Mouse (Mus musculus) MEL (cell line): Measurements from ENCODE around the gene Smyd3.

Source experiments
- CTCF ChIP-seq, 3 experiments: IDR thresholded peaks in 2 of 3; conservative IDR thresholded peaks in 1 of 3; 2 replicates each; pipeline ENCODE4 v1.5.1; 2011 to 2012; ENCODE audit warnings: low read length in 3 of 3, low read depth in 2 of 3, mild to moderate bottlenecking in 2 of 3, improper control_type of control experiment in 1 of 3, inconsistent platforms in 1 of 3, mixed read lengths in 1 of 3, moderate library complexity in 1 of 3; ENCODE audit not compliant: control insufficient read depth in 1 of 3, insufficient read depth in 1 of 3, poor library complexity in 1 of 3, severe bottlenecking in 1 of 3
- EP300 ChIP-seq, 2 experiments: IDR thresholded peaks; 2 replicates each; pipeline ENCODE4 v1.6.1; 2011; ENCODE audit warnings: improper control_type of control experiment in 2 of 2, low read length in 2 of 2, low read depth in 1 of 2, mild to moderate bottlenecking in 1 of 2
- ETS1 ChIP-seq: IDR thresholded peaks from 2 replicates; pipeline ENCODE4 v1.6.1; 2012; ENCODE audit warnings: low read depth, mild to moderate bottlenecking, inconsistent platforms, low read length, improper control_type of control experiment, moderate library complexity
- GATA1 ChIP-seq: IDR thresholded peaks from 2 replicates; pipeline ENCODE4 v1.6.1; 2011; ENCODE audit warnings: low read depth, low read length, improper control_type of control experiment
- POLR2AphosphoS2 ChIP-seq: IDR thresholded peaks from 2 replicates; pipeline ENCODE4 v1.6.1; 2011; ENCODE audit warnings: low read length, improper control_type of control experiment
- TCF12 ChIP-seq: IDR thresholded peaks from 2 replicates; pipeline ENCODE4 v1.6.1; 2014; ENCODE audit warnings: low read depth, mild to moderate bottlenecking, inconsistent platforms, low read length, improper control_type of control experiment, moderate library complexity
- ZC3H11A ChIP-seq: IDR thresholded peaks from 2 replicates; pipeline ENCODE4 v1.6.1; 2012; ENCODE audit warnings: low read depth, mild to moderate bottlenecking, inconsistent platforms, low read length, improper control_type of control experiment
- ZKSCAN1 ChIP-seq: IDR thresholded peaks from 2 replicates; pipeline ENCODE4 v1.6.1; 2012; ENCODE audit warnings: low read depth, mild to moderate bottlenecking, inconsistent platforms, low read length, improper control_type of control experiment, moderate library complexity

GRCm38 (mm10) chr1:179169749-179170148, 348.1 kb downstream of the Smyd3 start:
- no peak for TF ChIP-seq POLR2AphosphoS2
- peak; percentile 88; the same call in 1 of the 2 replicates for TF ChIP-seq ETS1
- TF ChIP-seq ZKSCAN1, result no peak
- peak; percentile 72 for TF ChIP-seq GATA1
- no peak for TF ChIP-seq CTCF (IDR thresholded peaks at IDR 0.05 in 2 of 3, conservative IDR thresholded peaks at IDR 0.05 in 1 of 3; ENCODE audit: control insufficient read depth in 1 of 3, insufficient read depth in 1 of 3, low read depth in 2 of 3, low read length in 3 of 3, poor library complexity in 1 of 3, severe bottlenecking in 1 of 3)
- peak in 1 of 2 experiments; percentile 82; a peak in 1 of 4 replicates for TF ChIP-seq EP300 (IDR thresholded peaks at IDR 0.05; ENCODE audit: low read depth in 1 of 2, low read length in 2 of 2)
- TF ChIP-seq TCF12, result no peak
- no peak for TF ChIP-seq ZC3H11A
